Mouse (Mus musculus) liver, adult 2 months (tissue): ENCODE data around the gene Ms4a7. TPM values are rescaled to one million over a fixed set of nuclear protein-coding genes. Genes with fewer than 3 reads are reported as not detected.

Source experiments
- DNase-seq: peaks from one replicate; pipeline ENCODE4 v3.0.0-alpha.2; 2011; ENCODE audit warnings: low read depth, low spot score; ENCODE audit errors: extremely low read depth
- H3K27ac ChIP-seq: fragments of 200-500 bp; replicated peaks from 2 replicates; pipeline ENCODE4 v1.5.1; 2012; ENCODE audit warnings: low read depth, mild to moderate bottlenecking, control low read depth, inconsistent platforms, low read length; ENCODE audit not compliant: insufficient read depth
- H3K27me3 ChIP-seq: fragments of 200-500 bp; 2 replicates; pipeline ENCODE4 v1.6.1; 2012; ENCODE audit warnings: mild to moderate bottlenecking, moderate library complexity, low read length, inconsistent platforms; ENCODE audit not compliant: control insufficient read depth, insufficient read depth
- H3K36me3 ChIP-seq: fragments of 200-500 bp; 2 replicates; pipeline ENCODE4 v1.6.1; 2012; ENCODE audit warnings: low read length, inconsistent platforms; ENCODE audit not compliant: control insufficient read depth, insufficient read depth
- H3K4me1 ChIP-seq: fragments of 200-500 bp; 2 replicates; pipeline ENCODE4 v1.6.1; 2011; ENCODE audit warnings: low read length; ENCODE audit not compliant: control insufficient read depth, insufficient read depth
- H3K4me3 ChIP-seq: fragments of 200-500 bp; 2 replicates; pipeline ENCODE4 v1.5.1; 2011; ENCODE audit warnings: low read depth, mild to moderate bottlenecking, control low read depth, low read length, moderate library complexity; ENCODE audit not compliant: insufficient read depth
- H3K79me2 ChIP-seq: fragments of 200-500 bp; 2 replicates; pipeline ENCODE4 v1.6.1; 2012; ENCODE audit warnings: inconsistent platforms, mild to moderate bottlenecking, low read length, moderate library complexity; ENCODE audit not compliant: control insufficient read depth, insufficient read depth
- H3K9ac ChIP-seq: fragments of 200-500 bp; 2 replicates; pipeline ENCODE4 v1.6.1; 2012; ENCODE audit warnings: low read depth, mild to moderate bottlenecking, control low read depth, inconsistent platforms, low read length
- CTCF ChIP-seq: fragments of 200-500 bp; IDR thresholded peaks from 2 replicates; pipeline ENCODE4 v1.5.1; 2011; ENCODE audit warnings: low read depth, low read length, control low read depth
- POLR2A ChIP-seq: fragments of 200-500 bp; IDR thresholded peaks from 2 replicates; pipeline ENCODE4 v1.6.1; 2011; ENCODE audit warnings: low read length, control low read depth; ENCODE audit not compliant: insufficient read depth; ENCODE audit errors: extremely low read depth
- WGBS: fragments of 180-500 bp; shearing (Covaris S2); methylation state at CpG from one replicate; pipeline ENCODE4 v1.1.7; 2018; 5-methylcytosine and 5-hydroxymethylcytosine counted together
- polyA plus RNA-seq: library from polyadenylated mRNA; depleted of rRNA; stranded (reverse); fragments of >200 nt; gene quantifications from 2 replicates; pipeline ENCODE4 v1.2.3, GENCODE M21; 2012; rRNA removed
- total RNA-seq: library from RNA; depleted of rRNA; stranded (reverse); fragments of >200 nt; gene quantifications from 2 replicates; pipeline ENCODE4 v1.2.3, GENCODE M21; 2014; rRNA removed

Ms4a7 gene
- total RNA-seq (1.3 TPM in 2 replicates), polyA plus RNA-seq (0.21 and 0.35 TPM in 2 replicates)

DNA sequence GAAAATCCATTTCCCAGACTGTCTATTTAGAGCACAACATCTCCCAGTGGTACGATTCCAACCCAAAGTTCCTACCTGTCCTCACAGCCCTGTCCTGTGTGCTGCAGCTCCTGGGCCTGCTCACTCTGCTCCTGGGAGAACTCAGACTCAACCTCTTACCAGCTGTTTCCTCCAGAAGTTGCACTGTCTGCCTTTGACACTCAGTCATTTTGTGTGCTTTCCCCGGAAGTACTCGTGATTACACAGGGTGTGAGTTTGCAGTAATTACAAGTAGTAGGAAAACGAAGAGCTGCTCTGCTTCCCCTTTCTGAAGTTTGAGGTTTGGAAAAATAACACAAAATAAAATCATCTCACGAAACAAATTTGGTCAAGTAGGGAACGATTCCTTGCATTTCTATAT is at the start of gene Ms4a7:
Ms4a7 (minus strand) TSS at position 215 of the 400 bp plus-strand sequence.
- H3K4me3 ChIP-seq = no peak within 1 kb of the TSS
- 76% methylated on average over 6 of the region's 6 CpGs for WGBS
- H3K27ac ChIP-seq = no peak within 1 kb of the TSS
- H3K27me3 ChIP-seq = no peaks in the 10 kb centered on the region
- DNase-seq = peak; percentile 35
- no peaks in the 10 kb centered on the region for H3K79me2 ChIP-seq
- no peaks in the 10 kb centered on the region for H3K4me1 ChIP-seq
- no peak for TF ChIP-seq POLR2A
- TF ChIP-seq CTCF = no peak
- no peaks in the 10 kb centered on the region for H3K36me3 ChIP-seq
- H3K9ac ChIP-seq = no peak within 1 kb of the TSS

DNA sequence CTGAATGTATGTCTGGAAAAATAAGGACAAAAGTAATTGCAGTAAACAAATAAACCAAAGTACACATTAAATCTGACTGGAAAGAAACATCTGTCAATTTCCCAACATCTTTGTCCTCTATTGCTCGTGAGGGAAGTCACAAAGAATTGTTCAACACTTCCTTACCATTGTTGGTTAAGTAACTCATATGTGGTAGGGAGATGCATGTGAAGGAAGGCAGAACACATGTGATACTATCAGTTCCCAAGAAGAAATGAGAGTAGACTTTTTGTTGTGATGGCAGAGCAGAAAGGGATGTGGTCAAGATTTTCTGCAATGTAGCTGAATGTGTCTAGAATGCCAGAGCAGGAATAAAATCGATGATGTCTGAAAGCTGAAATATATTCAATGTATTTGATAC is 40.5 kb upstream of the Ms4a7 start:
- DNase-seq = no peak
- TF ChIP-seq POLR2A (no peak), CTCF (no peak)
- no peak overlapping the region for H3K27ac ChIP-seq

DNA sequence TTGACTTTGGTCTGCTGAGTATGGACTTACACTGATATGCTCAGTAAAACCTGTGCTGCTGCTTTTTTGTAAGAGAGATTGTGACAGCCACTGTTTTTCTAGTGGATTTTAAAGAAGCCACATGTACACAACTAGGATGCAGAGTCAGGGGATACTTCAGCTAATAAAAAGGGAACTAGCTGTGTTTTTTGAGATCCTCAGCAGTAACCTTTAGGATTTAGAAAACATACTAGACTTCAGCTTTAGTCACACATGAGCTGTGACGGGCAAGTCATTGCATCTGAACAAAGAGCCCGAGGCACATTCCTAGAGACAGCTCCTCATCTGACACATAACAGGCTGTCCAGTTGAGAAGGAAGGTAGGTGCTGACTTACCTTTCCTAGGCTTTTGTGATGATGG is 39.3 kb upstream of the Ms4a7 start, which contains the start of gene Ms4a4a:
Ms4a4a (plus strand) TSS at position 251 of the 400 bp plus-strand sequence.
- Histone ChIP-seq H3K27me3 (no peaks in the 10 kb centered on the region), H3K36me3 (no peaks in the 10 kb centered on the region), H3K4me1 (no peaks in the 10 kb centered on the region), H3K9ac (no peak within 1 kb of the TSS), H3K4me3 (no peak within 1 kb of the TSS), H3K27ac (no peak within 1 kb of the TSS), H3K79me2 (no peaks in the 10 kb centered on the region)
- no peak for TF ChIP-seq CTCF
- TF ChIP-seq POLR2A = no peak
- DNase-seq = no peak
- WGBS = 86% methylated on average over 2 of the region's 2 CpGs

More for the DNA sequence above, 40.5 kb upstream of the Ms4a7 start:
- Histone ChIP-seq H3K36me3 (no peaks in the 10 kb centered on the region), H3K27me3 (no peaks in the 10 kb centered on the region), H3K4me3 (no peak overlapping the region), H3K79me2 (no peaks in the 10 kb centered on the region), H3K4me1 (no peaks in the 10 kb centered on the region), H3K9ac (no peak overlapping the region)
- WGBS = 71% methylated on average over 2 of the region's 2 CpGs

DNA sequence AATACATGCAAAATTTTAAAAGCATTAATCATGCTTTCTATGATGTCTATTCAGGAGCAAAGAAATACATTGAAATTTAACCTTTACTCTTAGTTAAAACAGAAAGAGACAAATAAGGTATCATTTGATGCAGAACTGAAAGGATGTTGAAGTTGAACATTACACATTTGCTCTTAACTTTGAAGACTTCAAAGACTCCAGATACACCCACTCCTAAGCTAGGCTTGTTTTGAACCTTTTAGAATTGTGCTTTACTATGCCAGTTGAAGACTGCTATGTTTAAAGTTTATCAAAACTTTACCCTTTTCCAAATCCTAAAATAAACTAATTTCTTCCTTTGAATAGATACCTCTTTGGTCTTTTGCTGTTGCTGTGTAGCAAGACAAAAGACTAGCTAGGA is 35.2 kb upstream of the Ms4a7 start:
- no peak overlapping the region for H3K9ac ChIP-seq
- H3K79me2 ChIP-seq = no peaks in the 10 kb centered on the region
- no peaks in the 10 kb centered on the region for H3K27me3 ChIP-seq
- no peak overlapping the region for H3K4me3 ChIP-seq
- TF ChIP-seq POLR2A (no peak), CTCF (no peak)
- H3K36me3 ChIP-seq = no peaks in the 10 kb centered on the region
- no peak overlapping the region for H3K27ac ChIP-seq
- no peak for DNase-seq
- H3K4me1 ChIP-seq = no peaks in the 10 kb centered on the region

DNA sequence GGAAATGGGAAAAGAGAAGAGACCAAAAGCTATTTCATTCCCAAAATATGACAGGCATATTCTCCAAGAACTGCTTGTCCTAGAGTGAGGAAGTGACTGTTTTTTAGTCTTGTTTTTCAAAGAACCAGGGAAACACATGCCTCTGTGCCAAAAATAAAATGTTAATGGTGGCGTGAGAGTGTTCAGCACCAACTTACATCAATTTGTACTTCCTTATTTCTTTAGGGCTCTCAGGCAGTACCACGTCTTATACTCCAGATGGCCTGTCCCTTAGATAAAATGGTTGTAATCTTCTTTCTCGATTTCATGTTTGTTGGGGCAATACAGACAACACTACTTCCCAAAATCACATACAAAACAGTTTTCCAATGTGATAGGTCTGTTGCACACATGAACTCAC is 32.4 kb upstream of the Ms4a7 start:
- TF ChIP-seq POLR2A (no peak), CTCF (no peak)
- 75% methylated on average over 3 of the region's 3 CpGs for WGBS
- Histone ChIP-seq H3K4me3 (no peak overlapping the region), H3K4me1 (no peaks in the 10 kb centered on the region), H3K79me2 (no peaks in the 10 kb centered on the region), H3K36me3 (no peaks in the 10 kb centered on the region), H3K27ac (no peak overlapping the region), H3K27me3 (no peaks in the 10 kb centered on the region), H3K9ac (no peak overlapping the region)
- no peak for DNase-seq

DNA sequence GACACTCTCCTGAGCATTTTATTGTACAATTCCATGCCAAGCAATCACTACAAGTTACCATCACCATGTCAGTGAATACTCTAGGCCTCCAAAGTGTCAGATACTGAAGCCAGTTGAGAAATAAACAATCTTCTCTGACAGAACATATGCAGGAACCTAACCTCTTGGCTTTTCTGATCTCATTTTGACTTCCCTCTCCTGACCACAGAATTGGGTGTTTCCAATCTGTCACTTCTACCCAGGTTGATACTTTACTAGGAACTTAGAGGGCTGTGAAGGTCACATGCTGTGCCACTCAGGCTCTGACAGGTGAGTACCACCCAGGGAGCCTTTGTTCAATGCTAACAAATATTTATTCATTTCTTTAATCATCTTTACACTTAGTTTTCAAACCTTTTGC is 26.1 kb upstream of the Ms4a7 start:
- Histone ChIP-seq H3K4me1 (no peaks in the 10 kb centered on the region), H3K27ac (no peak overlapping the region)

More for the DNA sequence above, 26.1 kb upstream of the Ms4a7 start:
- Histone ChIP-seq H3K79me2 (no peaks in the 10 kb centered on the region), H3K36me3 (no peaks in the 10 kb centered on the region), H3K9ac (no peak overlapping the region), H3K4me3 (no peak overlapping the region), H3K27me3 (no peaks in the 10 kb centered on the region)
- TF ChIP-seq POLR2A (no peak), CTCF (no peak)
- DNase-seq = no peak
